In the genomic region with DNA sequence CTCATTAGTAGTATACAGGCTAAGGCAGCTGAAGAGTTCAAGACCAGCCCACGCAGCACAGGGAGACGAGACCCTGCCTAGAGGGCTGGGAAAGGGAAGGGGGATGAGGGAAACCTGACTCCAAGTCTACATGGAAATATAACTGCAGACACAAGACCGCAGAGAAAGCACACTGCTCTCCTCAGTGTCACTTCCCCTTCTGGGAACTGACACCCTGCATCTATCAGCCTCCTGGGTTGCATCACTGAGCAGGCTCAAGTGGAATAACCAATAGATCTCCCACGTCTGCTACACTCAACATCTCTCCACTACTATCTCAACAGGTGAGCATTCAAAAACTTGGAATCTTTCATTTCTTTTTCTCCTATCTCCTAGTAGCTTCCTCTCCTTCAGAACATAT, we compare ENCODE assay signal across 29 mouse cellular contexts. TPM values are rescaled to one million over a fixed set of nuclear protein-coding genes. Genes with fewer than 3 reads are reported as not detected.
DNase-seq lines count a peak whose midpoint lies in the region; ATAC-seq and TF ChIP-seq lines count a peak whose summit lies in the region.
"Had no signal": no experiment of that assay in that cellular context is flagged by ENCODE, and none has a peak within 500 bp of the region (broad histone marks: within the 10 kb centered on the region; RNA-seq: fewer than 3 reads in every experiment).

No protein-coding gene starts in this region.

- no peaks in the 10 kb centered on the region for H3K9me3 ChIP-seq in liver, embryonic 16.5 days (replicated peaks; ENCODE audit: control insufficient read depth, low read length)
- H3K9me3 ChIP-seq in liver, embryonic 12.5 days (replicated peaks), result no peaks in the 10 kb centered on the region
- no peaks in the 10 kb centered on the region for H3K9me3 ChIP-seq in midbrain, embryonic 10.5 days (replicated peaks)
- H3K9me3 ChIP-seq: embryonic facial prominence, embryonic 10.5 days; forebrain, embryonic 12.5 days; heart, embryonic 15.5 days; kidney, embryonic 15.5 days; limb, embryonic 12.5 days; liver, embryonic 13.5 days; lung, embryonic 15.5 days; midbrain, embryonic 12.5 days; stomach, embryonic 15.5 days had no signal

- peak overlapping the region; percentile 27; the same call in 1 of the 2 replicates for H3K27ac ChIP-seq in liver, embryonic 16.5 days (ENCODE audit: low read length)
- no peak overlapping the region for H3K27ac ChIP-seq in liver, embryonic 12.5 days
- H3K27ac ChIP-seq in bone marrow, adult 2 months (ENCODE audit: control insufficient read depth, insufficient read depth, low read depth, low read length, poor library complexity), result peak overlapping the region; percentile 80
- no peak overlapping the region for H3K27ac ChIP-seq in midbrain, embryonic 10.5 days (replicated peaks)
- H3K27ac ChIP-seq in gastrocnemius, adult 2 months, result no peak overlapping the region
- H3K27ac ChIP-seq: embryonic facial prominence, embryonic 10.5 days; forebrain, embryonic 12.5 days; heart, adult 2 months; heart, embryonic 15.5 days; hindbrain, postnatal 0 days; kidney, embryonic 15.5 days; limb, embryonic 12.5 days; lung, embryonic 15.5 days; midbrain, embryonic 12.5 days; stomach, embryonic 15.5 days had no signal

- 52% methylated on average over 4 of the region's 4 CpGs for WGBS in liver, embryonic 16.5 days (ENCODE audit: insufficient replicate concordance)
- WGBS in liver, embryonic 12.5 days (ENCODE audit: insufficient replicate concordance), result 47% methylated on average over 4 of the region's 4 CpGs
- WGBS in bone marrow, adult 2 months, result 23% methylated on average over 4 of the region's 4 CpGs
- 88% methylated on average over 4 of the region's 4 CpGs for WGBS in midbrain, embryonic 10.5 days

- H3K4me1 ChIP-seq in liver, embryonic 16.5 days (ENCODE audit: control insufficient read depth, low read depth, low read length), result no peaks in the 10 kb centered on the region
- no peaks in the 10 kb centered on the region; the same call in none of the 2 replicates for H3K4me1 ChIP-seq in liver, embryonic 12.5 days
- peaks cover 8% of the 10 kb centered on the region for H3K4me1 ChIP-seq in bone marrow, adult 2 months (ENCODE audit: control insufficient read depth, insufficient read depth, low read length)
- no peaks in the 10 kb centered on the region for H3K4me1 ChIP-seq in midbrain, embryonic 10.5 days
- H3K4me1 ChIP-seq: embryonic facial prominence, embryonic 10.5 days; forebrain, embryonic 12.5 days; heart, embryonic 15.5 days; kidney, embryonic 15.5 days; limb, embryonic 12.5 days; lung, embryonic 15.5 days; midbrain, embryonic 12.5 days; stomach, embryonic 15.5 days had no signal

- peak; percentile 75 for DNase-seq in 416B (ENCODE audit: low read depth)
- DNase-seq in midbrain, embryonic 10.5 days (ENCODE audit: low spot score), result no peak
- no peak for DNase-seq in gastrocnemius, adult 2 months
- DNase-seq in thymus, postnatal 4 days, result no peak
- DNase-seq: adrenal gland, adult 2 months; cerebellum, adult 11 months; cerebellum, postnatal 25 days; gastrocnemius, postnatal 14 days; heart, adult 2 months; heart, postnatal 4 days; kidney, postnatal 4 days; liver, embryonic 13.5 days; right cerebral cortex, postnatal 25 days had no signal

- H3K27me3 ChIP-seq in liver, embryonic 16.5 days (ENCODE audit: control insufficient read depth, insufficient read depth, low read depth, low read length), result no peaks in the 10 kb centered on the region
- H3K27me3 ChIP-seq in liver, embryonic 12.5 days (replicated peaks), result no peaks in the 10 kb centered on the region
- no peaks in the 10 kb centered on the region for H3K27me3 ChIP-seq in midbrain, embryonic 10.5 days (ENCODE audit: low read depth, poor library complexity, severe bottlenecking)
- H3K27me3 ChIP-seq: forebrain, embryonic 12.5 days; heart, embryonic 15.5 days; kidney, embryonic 15.5 days; limb, embryonic 12.5 days; liver, embryonic 13.5 days; lung, embryonic 15.5 days; midbrain, embryonic 12.5 days; stomach, embryonic 15.5 days had no signal

- H3K4me3 ChIP-seq in liver, embryonic 16.5 days (ENCODE audit: low read depth, low read length), result no peak overlapping the region
- H3K4me3 ChIP-seq in liver, embryonic 12.5 days, result no peak overlapping the region
- H3K4me3 ChIP-seq in bone marrow, adult 2 months (replicated peaks; ENCODE audit: control insufficient read depth, low read depth, low read length), result no peak overlapping the region
- H3K4me3 ChIP-seq in midbrain, embryonic 10.5 days, result no peak overlapping the region
- H3K4me3 ChIP-seq in gastrocnemius, adult 2 months, result no peak overlapping the region
- H3K4me3 ChIP-seq: embryonic facial prominence, embryonic 10.5 days; forebrain, embryonic 12.5 days; heart, adult 2 months; heart, embryonic 15.5 days; kidney, embryonic 15.5 days; limb, embryonic 12.5 days; liver, embryonic 13.5 days; lung, embryonic 15.5 days; midbrain, embryonic 12.5 days; stomach, embryonic 15.5 days had no signal

- H3K4me2 ChIP-seq in liver, embryonic 16.5 days (ENCODE audit: low read depth, low read length), result no peak overlapping the region
- no peak overlapping the region for H3K4me2 ChIP-seq in liver, embryonic 12.5 days
- H3K4me2 ChIP-seq: forebrain, embryonic 12.5 days; heart, embryonic 15.5 days; kidney, embryonic 15.5 days; limb, embryonic 12.5 days; liver, embryonic 13.5 days; lung, embryonic 15.5 days; midbrain, embryonic 12.5 days; stomach, embryonic 15.5 days had no signal

- no peak overlapping the region for H3K9ac ChIP-seq in liver, embryonic 16.5 days (ENCODE audit: low read depth, low read length)
- no peak overlapping the region for H3K9ac ChIP-seq in liver, embryonic 12.5 days
- H3K9ac ChIP-seq: forebrain, embryonic 12.5 days; heart, embryonic 15.5 days; kidney, embryonic 15.5 days; limb, embryonic 12.5 days; liver, embryonic 13.5 days; lung, embryonic 15.5 days; midbrain, embryonic 12.5 days; stomach, embryonic 15.5 days had no signal

- H3K36me3 ChIP-seq in liver, embryonic 16.5 days (ENCODE audit: control insufficient read depth, insufficient read depth), result peaks cover 71% of the 10 kb centered on the region
- H3K36me3 ChIP-seq in liver, embryonic 12.5 days, result peaks cover 95% of the 10 kb centered on the region
- H3K36me3 ChIP-seq in midbrain, embryonic 10.5 days, result peaks cover 93% of the 10 kb centered on the region

- TF ChIP-seq CTCF in bone marrow, adult 2 months (IDR thresholded peaks at IDR 0.05; ENCODE audit: control insufficient read depth, insufficient read depth, low read length), result no peak
- TF ChIP-seq CTCF in gastrocnemius, adult 2 months (IDR thresholded peaks at IDR 0.05), result no peak

- no peak for TF ChIP-seq POLR2A in bone marrow, adult 2 months (IDR thresholded peaks at IDR 0.05; ENCODE audit: borderline replicate concordance, control insufficient read depth, low read depth, low read length)

- intact Hi-C loops in gastrocnemius, adult 2 months (cut with DNase I), result no loop called here

- ATAC-seq in liver, embryonic 16.5 days (ENCODE audit: low read depth), result no peak
- no peak for ATAC-seq in liver, embryonic 12.5 days
- ATAC-seq in megakaryocyte, adult 5-6 weeks (ENCODE audit: poor library complexity, severe bottlenecking), result peak; percentile 88
- ATAC-seq: hindbrain, postnatal 0 days; intestine, postnatal 0 days had no signal

RNA-seq across cellular contexts. Expression of a gene that starts 18.0 kb away (rescaled TPM):
- 29.4 and 31.2 TPM in 2 replicates for polyA plus RNA-seq in liver, embryonic 16.5 days (2015; fragmentation: Nextera tagmentation; extraction: Ambion mirVana)
- polyA plus RNA-seq in liver, embryonic 12.5 days (2016; fragmentation: Nextera tagmentation; extraction: Ambion mirVana), result 48.1 and 49.5 TPM in 2 replicates
- polyA plus RNA-seq in bone marrow, adult 2 months (2011; ENCODE audit: insufficient read depth, insufficient read length, low replicate concordance, missing spikeins), result 26.3 and 39.0 TPM in 2 replicates
- total RNA-seq in megakaryocyte, adult 5-6 weeks (2015), result 78.8 and 84.7 TPM in 2 replicates
- 65.1 and 69.1 TPM in 2 replicates for total RNA-seq in megakaryocyte, adult 5-6 weeks (2017)
- polyA plus RNA-seq in midbrain, embryonic 10.5 days (2016; fragmentation: Nextera tagmentation; extraction: Ambion mirVana), result 91.6 and 97.6 TPM in 2 replicates
- total RNA-seq in gastrocnemius, adult 2 months (2021), result 10 to 100 TPM; 21.5 to 23.9 TPM

RNA-seq across cellular contexts. Expression of a gene that starts 30.7 kb away (rescaled TPM):
- polyA plus RNA-seq in liver, embryonic 16.5 days (2015; fragmentation: Nextera tagmentation; extraction: Ambion mirVana), result not detected in 2 replicates
- polyA plus RNA-seq in liver, embryonic 12.5 days (2016; fragmentation: Nextera tagmentation; extraction: Ambion mirVana), result 0.10 TPM in 1 of 2 replicates, not detected in the other
- polyA plus RNA-seq in bone marrow, adult 2 months (2011; ENCODE audit: insufficient read depth, insufficient read length, low replicate concordance, missing spikeins), result not detected in 2 replicates
- not detected in 2 replicates for total RNA-seq in megakaryocyte, adult 5-6 weeks (2015)
- 0.15 TPM in 1 of 2 replicates, not detected in the other for total RNA-seq in megakaryocyte, adult 5-6 weeks (2017)
- polyA plus RNA-seq in midbrain, embryonic 10.5 days (2016; fragmentation: Nextera tagmentation; extraction: Ambion mirVana), result not detected in 2 replicates
- total RNA-seq in gastrocnemius, adult 2 months (2021), result not detected
- total RNA-seq: adrenal gland, adult 2 months; gastrocnemius, postnatal 14 days; heart, adult 2 months; heart, postnatal 4 days; hindbrain, postnatal 0 days; layer of hippocampus, postnatal 14 days had no signal
- polyA plus RNA-seq: adrenal gland, adult 2 months; brain, embryonic 14.5 days; embryonic facial prominence, embryonic 10.5 days; heart, embryonic 15.5 days; hindbrain, postnatal 0 days; intestine, postnatal 0 days; limb, embryonic 12.5 days; liver, embryonic 13.5 days; lung, embryonic 15.5 days had no signal

RNA-seq across cellular contexts. Expression of a gene that starts 44.8 kb away (rescaled TPM):
- 73.5 and 81.3 TPM in 2 replicates for polyA plus RNA-seq in liver, embryonic 16.5 days (2015; fragmentation: Nextera tagmentation; extraction: Ambion mirVana)
- polyA plus RNA-seq in liver, embryonic 12.5 days (2016; fragmentation: Nextera tagmentation; extraction: Ambion mirVana), result 59.0 and 62.7 TPM in 2 replicates
- 167 and 178 TPM in 2 replicates for polyA plus RNA-seq in bone marrow, adult 2 months (2011; ENCODE audit: insufficient read depth, insufficient read length, low replicate concordance, missing spikeins)
- total RNA-seq in megakaryocyte, adult 5-6 weeks (2015), result 62.5 and 73.3 TPM in 2 replicates
- 63.5 and 72.2 TPM in 2 replicates for total RNA-seq in megakaryocyte, adult 5-6 weeks (2017)
- 6.7 and 7.7 TPM in 2 replicates for polyA plus RNA-seq in midbrain, embryonic 10.5 days (2016; fragmentation: Nextera tagmentation; extraction: Ambion mirVana)
- 1 to 10 TPM; 1.5 to 2.1 TPM for total RNA-seq in gastrocnemius, adult 2 months (2021)

Comparison
In these comparisons a context has a peak if more than half of its experiments do, and no peak if none do; other contexts are left out.
1. H3K27ac ChIP-seq: peak in liver, embryonic 16.5 days (single experiment) and bone marrow, adult 2 months (single experiment); none in liver, embryonic 12.5 days (single experiment), midbrain, embryonic 10.5 days (single experiment) and gastrocnemius, adult 2 months (single experiment).